In genomic region chr8:83272464-83272863, GRCm38 (mm10) we compare ENCODE assay signal across 28 mouse cellular contexts. TPM values are rescaled to one million over a fixed set of nuclear protein-coding genes. Genes with fewer than 3 reads are reported as not detected.
A peak's percentile ranks its signal among the peaks of the same experiment; 100 is the strongest.
DNase-seq lines count a peak whose midpoint lies in the region; TF ChIP-seq lines count a peak whose summit lies in the region.
"Had no signal": no experiment of that assay in that cellular context is flagged by ENCODE, and none has a peak within 500 bp of the region (broad histone marks: within the 10 kb centered on the region; RNA-seq: fewer than 3 reads in every experiment).

No protein-coding gene starts in this region.

- intact Hi-C loops in gastrocnemius, adult 2 months (cut with DNase I), result no loop called here
- intact Hi-C loops in left cerebral cortex, adult 2 months (cut with DNase I), result no loop called here

- no peak for TF ChIP-seq CTCF in gastrocnemius, adult 2 months (IDR thresholded peaks at IDR 0.05)
- TF ChIP-seq CTCF in left cerebral cortex, adult 2 months (IDR thresholded peaks at IDR 0.05), result no peak

- no peak overlapping the region for H3K27ac ChIP-seq in gastrocnemius, adult 2 months
- no peak overlapping the region for H3K27ac ChIP-seq in left cerebral cortex, adult 2 months
- H3K27ac ChIP-seq: embryonic facial prominence, embryonic 10.5 days; forebrain, embryonic 15.5 days; heart, adult 2 months; heart, embryonic 13.5 days; hindbrain, embryonic 12.5 days; kidney, embryonic 15.5 days; limb, embryonic 10.5 days; liver, embryonic 15.5 days; macrophage; midbrain, embryonic 15.5 days; neural tube, embryonic 12.5 days had no signal

- no peak for DNase-seq in gastrocnemius, adult 2 months
- no peak for DNase-seq in gastrocnemius, postnatal 25 days
- DNase-seq in urinary bladder, postnatal 14 days (ENCODE audit: low spot score), result peak; percentile 25
- no peak for DNase-seq in urinary bladder, adult 18-20 months (ENCODE audit: low spot score in 2 of 2)
- DNase-seq in lung, postnatal 14 days, result peak; percentile 19
- no peak for DNase-seq in MN1 (ENCODE audit: low spot score)
- no peak for DNase-seq in left cerebral cortex, adult 2 months (ENCODE audit: extremely low spot score in 1 of 2, low spot score in 2 of 2)
- DNase-seq: adrenal gland, adult 2 months; cerebellum, adult 9-11 months; gastrocnemius, postnatal 36 days; heart, adult 2 months; heart, postnatal 14 days; liver; right cerebral cortex, postnatal 25 days; spleen, adult 18-20 months; thymus, postnatal 36 days had no signal

- H3K4me3 ChIP-seq in gastrocnemius, adult 2 months, result 0 out of 2 replicates have a peak overlapping the region, but pooled peaks have one; percentile 21
- no peak overlapping the region for H3K4me3 ChIP-seq in left cerebral cortex, adult 2 months
- H3K4me3 ChIP-seq: embryonic facial prominence, embryonic 10.5 days; forebrain, embryonic 15.5 days; heart, adult 2 months; heart, embryonic 13.5 days; hindbrain, embryonic 12.5 days; kidney, embryonic 15.5 days; limb, embryonic 10.5 days; liver, embryonic 15.5 days; midbrain, embryonic 15.5 days; neural tube, embryonic 12.5 days had no signal

RNA-seq across cellular contexts. Expression of gene Ucp1, which starts 17.7 kb away (rescaled TPM):
- not detected for total RNA-seq in gastrocnemius, adult 2 months (2021)
- not detected for total RNA-seq in gastrocnemius, postnatal 25 days (2021)
- total RNA-seq in left cerebral cortex, adult 2 months (2021), result not detected
- total RNA-seq: common myeloid progenitor, adult 5-6 weeks; gastrocnemius, postnatal 36 days; layer of hippocampus, postnatal 10 days had no signal

RNA-seq across cellular contexts. Expression of gene Elmod2, which starts 59.8 kb away (rescaled TPM):
- total RNA-seq in gastrocnemius, adult 2 months (2021), result 1 to 10 TPM; 6.5 to 7.1 TPM
- 1 to 10 TPM; 5.9 to 8.0 TPM for total RNA-seq in gastrocnemius, postnatal 25 days (2021)
- 10 to 100 TPM; 12.1 to 12.7 TPM for total RNA-seq in left cerebral cortex, adult 2 months (2021)

Comparison
In these comparisons a context has a peak if more than half of its experiments do, and no peak if none do; other contexts are left out.
1. DNase-seq: peak in urinary bladder, postnatal 14 days (single experiment) and lung, postnatal 14 days (single experiment); none in gastrocnemius, adult 2 months (single experiment), gastrocnemius, postnatal 25 days (single experiment), urinary bladder, adult 18-20 months (0 of 2), MN1 (single experiment) and left cerebral cortex, adult 2 months (0 of 2).